Mouse (Mus musculus) cerebral cortex, adult 2 months (tissue): Measurements from ENCODE around the gene Ino80b.

ENCODE experiments used
- WGBS: fragments of 180-500 bp; shearing (Covaris S2); methylation state at CpG from one replicate; pipeline ENCODE4 v1.1.7; 2018; 5-methylcytosine and 5-hydroxymethylcytosine counted together

Gene Ino80b

DNA sequence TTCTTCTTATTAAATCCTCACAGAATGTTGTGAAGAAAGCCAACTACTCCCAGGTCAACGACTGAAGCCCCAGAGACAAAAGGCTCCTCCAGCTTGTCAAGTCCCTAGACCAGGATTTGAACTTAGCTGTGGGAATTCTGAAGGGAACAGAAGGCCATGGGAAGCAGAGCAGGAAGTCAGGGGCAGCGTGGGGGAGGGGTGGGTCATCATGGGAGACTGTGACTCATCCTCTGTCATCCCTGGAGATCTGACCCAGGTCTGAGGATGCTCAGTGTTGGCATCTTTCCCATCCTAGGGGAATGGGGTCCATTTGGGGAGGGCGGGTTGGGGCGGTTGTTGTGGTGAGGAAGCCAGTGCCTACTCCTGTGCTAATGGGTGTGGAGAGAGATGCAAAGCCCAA, 16.4 kb upstream of the Ino80b start:
- 35% methylated on average over 4 of the region's 4 CpGs for WGBS

DNA sequence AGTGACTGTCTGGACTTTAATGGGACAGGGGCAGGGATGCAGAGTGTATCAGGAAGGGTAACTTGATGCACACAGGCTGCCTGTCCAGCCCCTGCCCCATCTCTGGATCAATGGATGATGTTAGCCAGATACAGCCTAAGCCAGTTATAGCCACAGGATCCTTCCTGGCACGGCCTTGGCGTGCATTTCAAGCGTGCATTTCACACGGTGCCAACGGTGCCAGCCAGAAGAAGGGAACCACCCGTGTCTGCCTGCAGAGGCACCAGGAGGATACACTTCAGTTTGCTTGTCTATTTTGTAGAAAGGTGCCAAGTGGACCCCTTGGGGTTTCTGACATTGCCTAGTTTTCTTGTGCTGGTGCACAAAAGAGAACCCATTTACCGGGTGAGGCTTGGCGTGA, 14.8 kb upstream of the Ino80b start:
- 78% methylated on average over 8 of the region's 8 CpGs for WGBS

GRCm38 (mm10) chr6:83138056-83138455, 12.8 kb upstream of the Ino80b start:
- WGBS, result 12% methylated on average over 11 of the region's 11 CpGs

GRCm38 (mm10) chr6:83137576-83137950, 12.3 kb upstream of the Ino80b start:
- 3% methylated on average over 12 of the region's 12 CpGs for WGBS

DNA sequence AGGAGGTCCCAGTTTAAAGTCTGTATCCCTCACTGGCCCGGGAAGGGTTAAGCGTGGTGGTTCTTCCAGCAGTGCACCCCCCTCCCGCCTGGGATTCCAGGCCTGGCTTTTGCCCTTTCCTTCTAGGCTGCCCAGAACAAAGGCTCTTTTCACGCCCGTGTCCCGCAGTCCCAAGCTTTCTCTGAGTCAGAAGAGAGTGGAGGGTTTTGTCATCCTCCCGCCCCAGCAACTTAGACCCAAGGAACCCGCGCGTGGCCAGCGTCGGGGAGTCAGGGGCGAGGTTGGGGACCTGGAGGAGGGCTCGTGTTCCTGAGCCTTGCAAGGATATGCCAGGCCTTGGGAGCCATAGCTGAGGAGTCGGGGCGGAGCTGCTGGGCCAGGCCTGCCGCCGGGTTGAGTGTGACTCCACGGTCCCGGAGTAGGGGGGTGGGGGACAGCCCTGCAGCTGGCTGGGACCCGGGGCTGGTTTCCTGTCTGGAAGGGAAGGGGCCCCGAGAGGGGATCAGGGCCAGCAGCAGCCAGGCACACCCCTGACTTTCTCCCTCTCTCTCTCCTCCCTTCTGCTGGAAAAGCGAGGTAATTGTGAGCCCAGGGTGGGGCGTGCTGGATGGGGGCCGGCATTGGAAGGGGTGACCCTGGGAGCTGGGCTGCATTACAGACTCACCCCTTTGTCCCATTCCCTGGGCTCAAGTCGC, 11.8 kb upstream of the Ino80b start:
- WGBS, result 11% methylated on average over 24 of the region's 26 CpGs

GRCm38 (mm10) chr6:83136291-83136880, 11.2 kb upstream of the Ino80b start:
- 44% methylated on average over 5 of the region's 5 CpGs for WGBS

DNA sequence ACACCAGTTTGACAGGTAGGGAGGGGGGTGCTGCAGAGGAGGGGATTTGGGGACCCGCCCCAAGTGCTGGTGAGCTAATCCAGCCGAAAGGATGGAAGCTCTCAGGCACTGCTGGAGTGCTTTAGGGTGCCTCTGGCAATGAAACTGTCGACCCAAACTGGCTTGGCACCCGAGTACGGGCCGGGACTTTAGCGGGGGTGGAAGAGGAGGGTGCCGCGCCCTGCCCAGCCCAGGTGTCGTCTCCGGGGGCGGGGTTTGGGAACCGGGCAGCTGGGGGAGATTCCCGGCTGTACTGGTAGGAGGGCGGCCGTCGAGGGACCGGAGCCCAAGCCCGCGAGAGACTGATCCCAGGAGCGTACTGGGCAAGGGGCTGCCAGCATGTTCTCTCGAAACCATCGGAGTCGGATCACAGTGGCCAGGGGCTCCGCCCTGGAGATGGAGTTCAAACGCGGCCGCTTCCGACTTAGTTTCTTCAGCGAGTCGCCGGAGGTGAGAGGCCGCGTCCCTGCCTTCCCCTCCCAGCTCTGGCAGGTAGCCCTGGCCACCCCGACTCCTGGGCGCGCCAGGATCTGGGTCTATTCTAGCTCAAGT, 10.4 kb upstream of the Ino80b start:
- WGBS, result 18% methylated on average over 37 of the region's 37 CpGs

DNA sequence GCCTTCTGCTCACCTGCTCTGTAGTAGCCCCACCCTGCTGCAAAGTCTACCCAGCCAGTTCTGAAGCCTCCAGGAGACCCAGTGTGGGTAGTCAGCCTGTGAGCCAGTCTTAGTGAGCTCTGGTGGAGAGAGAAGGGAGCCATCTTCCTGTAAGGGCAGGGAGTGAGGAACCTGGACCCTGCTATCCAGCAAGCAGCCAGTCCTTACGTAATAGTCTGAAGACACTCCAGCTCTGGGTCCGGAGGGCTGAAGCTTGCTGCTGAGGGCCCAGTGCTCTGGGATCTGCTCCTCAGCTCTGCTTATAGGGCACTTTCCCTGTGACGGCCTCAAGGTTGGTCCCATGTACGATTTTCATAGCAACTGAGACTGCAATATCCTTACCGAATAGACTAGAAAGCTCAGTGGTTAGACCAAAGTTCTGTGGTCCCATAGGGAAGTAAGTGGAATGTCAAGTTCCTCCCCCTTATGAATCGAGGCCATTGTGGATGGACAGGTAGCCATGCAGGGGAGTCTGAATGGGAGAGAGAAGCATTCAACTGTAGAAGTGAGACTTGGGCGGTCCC, 9.8 kb upstream of the Ino80b start, which contains the start of gene Rtkn:
TSS of gene Rtkn (plus strand) at position 513 of the 563 bp plus-strand sequence.
- 72% methylated on average over 7 of the region's 7 CpGs for WGBS

DNA sequence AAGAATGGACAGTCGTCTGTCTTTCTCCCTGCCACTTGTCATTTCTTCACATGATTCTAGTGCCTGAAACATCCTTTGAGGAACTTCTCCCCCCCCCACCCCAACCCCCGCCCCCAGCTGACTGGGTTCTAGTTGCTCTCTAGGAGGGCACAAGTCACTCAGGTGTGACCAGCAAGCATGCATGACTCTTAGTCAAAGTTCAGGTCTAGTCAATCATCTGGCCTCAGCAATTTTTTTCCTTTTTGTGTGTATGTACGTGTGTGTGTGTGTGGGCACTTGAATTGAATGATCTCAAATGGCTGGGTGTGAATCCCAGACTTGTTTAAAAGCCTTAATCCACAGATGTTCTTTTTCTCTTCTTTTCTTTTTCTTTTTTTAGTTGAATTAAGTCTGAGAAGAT, 9.0 kb upstream of the Ino80b start:
- WGBS, result 56% methylated on average over 3 of the region's 3 CpGs

DNA sequence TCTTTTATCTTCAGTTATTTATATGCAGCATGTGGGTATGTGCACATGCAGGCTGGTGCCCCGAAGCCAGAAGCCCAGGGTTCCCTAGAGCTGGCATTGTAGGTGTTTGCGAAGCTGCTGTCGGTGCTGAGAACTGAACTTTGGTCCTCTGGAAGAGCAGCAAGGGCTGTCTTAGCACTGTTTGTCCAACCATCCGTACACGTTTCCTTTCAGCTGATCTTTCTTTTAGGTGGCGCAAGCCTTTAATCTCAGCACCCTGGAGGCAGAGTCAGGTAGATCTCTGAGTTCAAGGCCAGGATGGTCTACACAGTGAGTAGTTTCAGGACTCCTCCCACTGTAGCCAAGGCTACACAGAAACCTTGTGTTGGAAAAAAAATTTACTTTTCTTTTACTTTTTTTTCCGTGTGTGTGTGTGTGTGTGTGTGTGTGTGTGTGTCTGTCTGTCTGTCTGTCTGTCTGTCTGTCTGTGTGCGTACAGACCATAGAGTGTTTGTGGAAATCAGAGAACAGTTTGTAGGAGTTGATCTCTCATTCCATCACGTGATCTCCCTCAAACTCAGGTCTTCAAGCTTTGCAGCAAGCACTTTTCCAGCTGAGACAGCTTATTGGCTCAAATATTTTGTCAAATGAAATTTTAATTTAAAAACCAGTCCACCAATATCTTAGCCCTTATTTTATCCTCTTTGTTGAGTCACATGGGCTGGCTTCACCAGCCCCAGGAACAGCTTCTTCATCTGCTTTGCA, 7.1 kb upstream of the Ino80b start:
- 85% methylated on average over 9 of the region's 9 CpGs for WGBS

DNA sequence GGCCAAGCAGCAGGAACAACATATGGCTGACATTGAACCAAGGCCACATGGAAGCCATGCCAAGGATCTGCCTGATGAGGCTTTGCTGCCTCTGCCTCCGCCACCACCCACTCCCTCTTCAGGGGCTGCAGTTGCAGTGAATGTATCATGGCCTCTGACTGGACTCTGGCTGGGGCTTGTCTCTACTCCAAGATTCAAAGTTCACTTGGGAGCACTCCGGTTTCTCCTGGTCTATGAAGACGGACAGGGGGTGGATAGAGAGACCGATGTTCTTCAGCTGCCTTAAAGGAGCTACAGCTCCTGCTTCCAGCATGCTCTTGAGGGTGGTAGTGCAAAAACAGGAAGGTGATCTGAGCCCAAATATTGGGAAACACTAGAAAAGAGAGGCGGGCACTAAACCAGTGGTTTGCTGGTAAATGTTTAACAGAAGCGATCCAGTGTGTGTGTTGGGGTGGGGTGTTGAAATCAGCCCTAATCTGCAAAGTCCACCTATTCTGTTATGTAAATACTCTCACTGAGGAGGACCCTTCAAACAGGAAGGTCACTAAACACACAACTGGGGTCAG, 6.3 kb upstream of the Ino80b start:
- 70% methylated on average over 6 of the region's 6 CpGs for WGBS

GRCm38 (mm10) chr6:83127419-83127818, 2.2 kb upstream of the Ino80b start:
- WGBS, result 94% methylated on average over 5 of the region's 5 CpGs

DNA sequence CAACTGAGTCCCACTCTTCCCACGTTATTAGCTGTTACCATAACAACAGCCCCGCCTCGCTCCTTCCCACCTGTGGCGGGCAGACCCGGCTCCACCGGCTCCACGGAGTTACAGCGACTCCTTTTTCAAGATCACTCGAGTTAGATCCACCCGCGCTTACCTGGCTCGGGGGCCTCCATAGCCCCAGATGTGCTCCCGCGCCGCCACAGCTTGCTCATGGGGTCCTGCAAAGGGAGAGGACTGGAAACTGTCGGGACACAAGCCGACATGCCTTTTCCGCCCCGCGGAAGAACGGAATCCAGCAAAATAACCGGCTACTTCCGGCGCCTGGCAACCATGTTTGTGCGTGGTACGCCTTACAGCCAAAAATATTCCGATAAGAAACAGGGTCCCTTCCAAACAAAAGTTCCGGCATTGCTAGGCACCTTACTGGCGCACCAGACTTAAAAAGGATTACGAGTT, 349 bp downstream of the Ino80b start:
- under 1% methylated on average over 30 of the region's 30 CpGs for whole genome bisulfite sequencing

DNA sequence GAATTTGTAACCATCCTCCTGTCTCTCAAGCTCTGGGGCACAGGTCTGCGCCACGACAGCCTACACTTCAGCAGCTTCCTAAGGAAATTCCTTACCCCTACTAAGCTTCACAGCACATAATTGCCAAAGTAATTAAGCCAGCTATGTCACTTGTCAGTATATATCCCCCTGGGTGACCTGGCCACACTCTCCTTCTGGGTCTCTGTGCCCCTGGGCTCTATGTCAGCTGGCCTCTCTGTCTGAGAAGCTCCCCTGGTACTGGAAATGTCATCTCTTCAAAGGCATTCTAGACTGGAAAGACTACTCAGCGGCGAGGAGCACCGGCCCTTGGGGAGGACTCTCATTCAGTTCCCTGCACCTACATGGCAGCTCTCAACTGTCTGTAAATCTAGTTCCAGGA, 2.3 kb downstream of the Ino80b start:
- 85% methylated on average over 5 of the region's 5 CpGs for WGBS

GRCm38 (mm10) chr6:83121863-83122710, 3.1 kb downstream of the Ino80b start:
- WGBS, result 2% methylated on average over 52 of the region's 52 CpGs

GRCm38 (mm10) chr6:83120930-83121862, 4.0 kb downstream of the Ino80b start, which contains the start of gene Wbp1:
Wbp1 (minus strand) TSS chr6:83121559.
- under 1% methylated on average over 38 of the region's 38 CpGs for WGBS

- 71% methylated on average over 7 of the region's 7 CpGs for WGBS
These were observed 5.5 kb downstream of the Ino80b start for GRCm38 (mm10) chr6:83119734-83120051.

GRCm38 (mm10) chr6:83118825-83119733, 6.2 kb downstream of the Ino80b start:
- WGBS, result 69% methylated on average over 14 of the region's 14 CpGs

GRCm38 (mm10) chr6:83118369-83118768, 6.9 kb downstream of the Ino80b start:
- 73% methylated on average over 11 of the region's 11 CpGs for WGBS
